Mouse (Mus musculus): Measurements from ENCODE around the gene 1110008P14Rik. TPM values are rescaled to one million over a fixed set of nuclear protein-coding genes. Genes with fewer than 3 reads are reported as not detected.
"Not testable (repeated sequence)": the region's sequence is repeated elsewhere in the genome, so short reads cannot be mapped to it uniquely, and the experiment has no call there.

Gene 1110008P14Rik
- polyA plus RNA-seq, 1 experiment from 2014 or later, result 39.2 TPM

DNA sequence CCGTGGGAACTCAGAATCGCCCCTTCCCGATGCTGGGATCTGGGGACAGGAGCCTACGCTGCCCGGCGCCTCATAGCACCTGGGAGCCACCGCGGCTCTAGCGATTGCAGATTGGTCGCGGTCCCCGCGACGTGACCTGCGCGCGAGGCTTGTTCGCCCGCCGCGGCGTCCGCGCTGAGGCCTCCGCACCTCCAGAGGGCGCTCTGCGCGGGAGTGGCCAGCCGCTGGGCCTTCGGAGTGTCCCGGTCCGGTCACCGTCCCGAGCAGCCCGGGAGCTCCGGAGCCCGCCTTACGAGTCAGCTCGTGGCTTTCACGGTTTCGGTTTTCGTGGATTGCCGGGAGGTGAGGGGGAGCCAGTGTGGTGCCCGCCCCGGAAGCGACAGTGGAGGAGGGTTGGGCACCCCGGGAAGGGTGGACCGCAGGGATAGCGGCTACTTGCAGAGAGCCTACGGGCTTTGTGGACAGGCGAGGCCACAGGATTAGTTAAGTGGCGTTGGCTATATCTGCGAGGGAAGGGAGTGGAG, 18.9 kb downstream of the 1110008P14Rik start:
- WGBS (ENCODE audit: insufficient replicate concordance), result under 1% methylated on average over 53 of the region's 53 CpGs
- peak overlapping the region; percentile 93 for H3K4me2 ChIP-seq
- peak overlapping the region; percentile 84 for H3K4me3 ChIP-seq (replicated peaks)
- no peaks in the 10 kb centered on the region for H3K9me3 ChIP-seq (replicated peaks)
- H3K9ac ChIP-seq, result peak overlapping the region; percentile 89
- H3K36me3 ChIP-seq, result peaks cover 24% of the 10 kb centered on the region
- peaks cover 38% of the 10 kb centered on the region for H3K4me1 ChIP-seq (replicated peaks)
- H3K27ac ChIP-seq, result peak overlapping the region; percentile 94
- peaks cover 7% of the 10 kb centered on the region; the same call in 1 of the 2 replicates for H3K27me3 ChIP-seq
- DNase-seq, result peak; percentile 88
- peak; percentile 83 for ATAC-seq (ENCODE audit: low read depth)

GRCm38 (mm10) chr2:32362274-32362673, 19.5 kb downstream of the 1110008P14Rik start:
- H3K27me3 ChIP-seq; H3K9me3 ChIP-seq (replicated peaks); ATAC-seq (ENCODE audit: low read depth); DNase-seq: not testable (repeated sequence)
- H3K4me1 ChIP-seq (replicated peaks), result peaks cover 38% of the 10 kb centered on the region
- H3K4me3 ChIP-seq (replicated peaks), result peak overlapping the region; percentile 84
- H3K9ac ChIP-seq, result peak overlapping the region; percentile 89
- peak overlapping the region; percentile 94 for H3K27ac ChIP-seq
- WGBS (ENCODE audit: insufficient replicate concordance), result 29% methylated on average over 5 of the region's 5 CpGs
- peak overlapping the region; percentile 93 for H3K4me2 ChIP-seq
- peaks cover 19% of the 10 kb centered on the region for H3K36me3 ChIP-seq

DNA sequence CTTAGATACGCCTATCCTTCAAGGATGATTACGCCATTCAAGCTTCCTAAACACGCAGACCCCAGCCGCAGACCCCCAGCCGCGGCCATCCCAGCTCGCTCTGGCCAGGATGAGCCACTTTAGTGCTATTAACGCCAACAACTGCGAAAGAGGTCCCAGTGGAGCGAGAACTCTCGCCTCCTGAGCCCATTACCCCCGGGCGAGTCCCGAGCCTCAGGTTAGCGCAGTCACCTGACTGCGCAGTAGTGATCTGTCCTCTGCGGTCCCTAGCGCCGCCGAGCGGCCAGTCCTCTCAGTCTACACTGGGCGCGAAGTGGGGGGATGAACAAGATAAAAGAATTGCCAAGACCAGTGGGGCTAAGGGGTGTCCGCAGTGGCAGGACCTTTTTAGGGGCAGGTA, 20.3 kb downstream of the 1110008P14Rik start:
- H3K4me1 ChIP-seq (replicated peaks), result peaks cover 38% of the 10 kb centered on the region
- H3K4me3 ChIP-seq (replicated peaks), result peak overlapping the region; percentile 84
- H3K27ac ChIP-seq, result peak overlapping the region; percentile 80
- H3K9ac ChIP-seq, result peak overlapping the region; percentile 75
- peaks cover 12% of the 10 kb centered on the region for H3K36me3 ChIP-seq
- H3K27me3 ChIP-seq, result peaks cover 7% of the 10 kb centered on the region; the same call in 1 of the 2 replicates
- H3K9me3 ChIP-seq (replicated peaks), result no peaks in the 10 kb centered on the region
- DNase-seq (peak; percentile 79), ATAC-seq (ENCODE audit: low read depth) (peak; percentile 77)
- WGBS (ENCODE audit: insufficient replicate concordance), result 2% methylated on average over 24 of the region's 24 CpGs
- H3K4me2 ChIP-seq, result peak overlapping the region; percentile 93

DNA sequence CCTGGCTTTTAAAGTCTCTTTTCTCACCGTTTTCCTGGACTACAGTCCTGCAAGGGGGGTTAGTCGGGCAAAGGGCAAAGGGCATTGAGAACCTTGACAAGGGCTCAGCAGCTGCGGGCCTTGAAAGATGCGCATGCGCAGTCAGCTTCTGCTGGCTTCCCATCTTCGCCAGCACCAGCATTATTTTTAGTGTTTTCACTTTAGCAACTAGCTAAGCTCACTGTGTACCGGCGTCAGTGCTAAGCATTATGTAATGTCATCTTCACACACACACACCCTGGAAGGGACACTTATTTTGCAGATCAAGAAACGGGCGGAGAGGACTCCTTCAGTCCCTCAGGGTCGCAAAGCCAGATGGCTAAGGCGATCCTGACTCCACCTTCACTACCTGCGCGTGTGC, 21.0 kb downstream of the 1110008P14Rik start:
- Histone ChIP-seq H3K36me3 (peaks cover 5% of the 10 kb centered on the region), H3K9ac (peak overlapping the region; percentile 75), H3K4me1 (replicated peaks) (peaks cover 38% of the 10 kb centered on the region), H3K9me3 (replicated peaks) (no peaks in the 10 kb centered on the region), H3K4me2 (peak overlapping the region; percentile 93), H3K27me3 (peaks cover 10% of the 10 kb centered on the region; the same call in 1 of the 2 replicates), H3K4me3 (replicated peaks) (peak overlapping the region; percentile 84), H3K27ac (peak overlapping the region; percentile 80)
- 8% methylated on average over 14 of the region's 14 CpGs for WGBS (ENCODE audit: insufficient replicate concordance)
- ATAC-seq (ENCODE audit: low read depth) (no peak), DNase-seq (peak; percentile 68)

DNA sequence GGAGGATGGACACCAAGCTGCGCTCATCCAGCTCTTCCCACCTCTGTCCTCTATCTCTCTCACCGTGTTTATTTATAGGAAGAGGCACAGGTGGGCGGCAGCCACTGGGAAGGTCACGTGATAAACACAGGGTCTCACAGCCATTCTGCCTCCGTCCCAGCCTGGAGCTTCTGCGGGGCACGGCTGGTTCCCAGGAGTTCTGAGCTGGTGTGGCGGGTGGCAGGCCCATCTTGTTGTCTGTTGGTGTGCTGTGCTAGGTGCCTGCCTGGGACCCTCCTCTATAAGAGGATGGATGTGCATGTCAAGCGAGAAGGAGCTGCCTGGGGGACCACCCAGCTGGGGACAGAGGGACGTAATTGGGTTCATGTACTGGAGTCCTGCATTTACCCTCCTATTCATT, 23.4 kb downstream of the 1110008P14Rik start:
- Histone ChIP-seq H3K4me3 (replicated peaks) (no peak overlapping the region), H3K4me1 (replicated peaks) (peaks cover 35% of the 10 kb centered on the region), H3K27me3 (peaks cover 10% of the 10 kb centered on the region; the same call in 1 of the 2 replicates), H3K27ac (no peak overlapping the region), H3K9me3 (replicated peaks) (no peaks in the 10 kb centered on the region), H3K36me3 (no peaks in the 10 kb centered on the region), H3K9ac (no peak overlapping the region), H3K4me2 (no peak overlapping the region)
- WGBS (ENCODE audit: insufficient replicate concordance), result 64% methylated on average over 10 of the region's 10 CpGs
- no peak for DNase-seq
- ATAC-seq (ENCODE audit: low read depth), result no peak

DNA sequence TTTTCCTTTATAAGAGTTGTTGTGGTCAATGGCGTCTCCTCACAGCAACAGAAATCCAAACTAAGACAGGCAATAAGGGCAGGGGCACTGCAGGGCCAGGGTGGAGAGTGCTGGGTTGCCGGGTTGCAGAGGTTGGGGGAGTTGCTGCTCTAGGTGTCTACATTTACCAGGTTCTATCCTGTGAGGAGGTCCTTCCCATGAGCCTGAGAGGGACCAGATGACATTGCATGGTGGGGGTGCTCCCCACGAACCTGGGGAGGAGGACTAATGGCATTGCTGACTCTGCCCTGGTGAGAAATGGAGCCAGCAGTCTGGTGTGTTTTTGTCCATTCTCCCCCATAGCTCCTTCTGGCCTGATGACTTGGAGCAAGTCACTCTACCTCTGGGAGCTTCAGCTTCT, 24.0 kb downstream of the 1110008P14Rik start:
- Histone ChIP-seq H3K9me3 (replicated peaks) (no peaks in the 10 kb centered on the region), H3K4me3 (replicated peaks) (no peak overlapping the region), H3K27ac (no peak overlapping the region), H3K4me1 (replicated peaks) (peaks cover 37% of the 10 kb centered on the region), H3K4me2 (no peak overlapping the region), H3K36me3 (no peaks in the 10 kb centered on the region), H3K9ac (no peak overlapping the region), H3K27me3 (peaks cover 15% of the 10 kb centered on the region)
- ATAC-seq (ENCODE audit: low read depth), result no peak
- WGBS (ENCODE audit: insufficient replicate concordance), result 55% methylated on average over 3 of the region's 3 CpGs
- no peak for DNase-seq

DNA sequence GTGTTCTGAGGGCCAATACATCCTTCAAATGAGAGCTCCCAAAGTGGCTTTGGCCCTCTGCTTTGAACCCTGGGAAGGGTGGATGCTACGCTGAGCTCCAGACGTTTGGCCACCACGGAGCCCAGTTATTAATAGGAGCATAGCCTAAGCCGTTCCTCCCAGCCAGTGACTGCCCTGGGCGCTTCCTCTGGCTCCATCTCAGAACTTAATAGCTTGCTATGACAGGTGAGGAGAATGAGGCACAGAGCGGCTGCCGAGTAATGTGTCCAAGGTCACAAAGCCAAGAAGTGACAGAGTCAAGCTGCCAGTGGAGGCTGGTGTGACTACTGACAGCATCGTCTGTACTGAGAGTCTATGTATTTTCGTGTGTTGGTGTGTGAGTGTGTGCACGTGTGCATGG, 25.5 kb downstream of the 1110008P14Rik start:
- H3K4me2 ChIP-seq, result no peak overlapping the region
- H3K27me3 ChIP-seq, result peaks cover 30% of the 10 kb centered on the region
- WGBS (ENCODE audit: insufficient replicate concordance), result 67% methylated on average over 10 of the region's 10 CpGs
- no peak overlapping the region for H3K27ac ChIP-seq
- no peak for ATAC-seq (ENCODE audit: low read depth)
- no peak overlapping the region for H3K4me3 ChIP-seq (replicated peaks)
- H3K36me3 ChIP-seq, result no peaks in the 10 kb centered on the region
- H3K9ac ChIP-seq, result no peak overlapping the region
- no peaks in the 10 kb centered on the region for H3K9me3 ChIP-seq (replicated peaks)
- H3K4me1 ChIP-seq (replicated peaks), result peaks cover 34% of the 10 kb centered on the region
- no peak for DNase-seq

GRCm38 (mm10) chr2:32354336-32354895, 27.3 kb downstream of the 1110008P14Rik start:
- H3K9ac ChIP-seq, result no peak overlapping the region
- H3K4me3 ChIP-seq (replicated peaks), result no peak overlapping the region
- H3K27me3 ChIP-seq, result peaks cover 48% of the 10 kb centered on the region
- H3K9me3 ChIP-seq (replicated peaks), result no peaks in the 10 kb centered on the region
- peaks cover 26% of the 10 kb centered on the region for H3K4me1 ChIP-seq (replicated peaks)
- no peak for ATAC-seq (ENCODE audit: low read depth)
- no peaks in the 10 kb centered on the region for H3K36me3 ChIP-seq
- peak overlapping the region; percentile 19 for H3K27ac ChIP-seq
- WGBS (ENCODE audit: insufficient replicate concordance), result 71% methylated on average over 3 of the region's 3 CpGs
- H3K4me2 ChIP-seq, result no peak overlapping the region
- DNase-seq, result no peak

DNA sequence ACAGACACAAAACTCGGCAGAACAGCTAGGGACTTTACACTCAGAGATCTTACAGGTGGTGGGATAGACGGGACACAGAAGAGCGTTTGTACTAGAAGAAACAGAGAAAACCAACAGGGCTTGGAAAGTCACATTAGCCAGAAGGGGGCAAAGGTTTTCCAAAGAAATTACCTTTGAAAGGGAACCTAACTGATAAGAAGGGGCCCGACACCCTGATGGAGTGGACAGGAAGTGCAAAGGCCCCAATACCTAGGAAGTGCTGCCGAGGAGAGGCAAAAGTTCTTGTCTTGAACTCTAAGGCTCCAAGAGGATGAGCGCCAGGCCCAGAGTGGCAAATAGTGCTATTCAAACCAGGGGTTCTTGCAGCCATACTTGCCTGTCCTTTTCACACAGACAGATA, 27.9 kb downstream of the 1110008P14Rik start:
- no peak for ATAC-seq (ENCODE audit: low read depth)
- Histone ChIP-seq H3K9me3 (replicated peaks) (no peaks in the 10 kb centered on the region), H3K9ac (no peak overlapping the region; the same call in 1 of the 2 replicates), H3K27me3 (peaks cover 53% of the 10 kb centered on the region), H3K4me2 (peak overlapping the region; percentile 82), H3K27ac (peak overlapping the region; percentile 19; the same call in 1 of the 2 replicates), H3K4me1 (replicated peaks) (peaks cover 26% of the 10 kb centered on the region), H3K4me3 (replicated peaks) (no peak overlapping the region), H3K36me3 (no peaks in the 10 kb centered on the region)
- no peak for DNase-seq
- WGBS (ENCODE audit: insufficient replicate concordance), result 41% methylated on average over 6 of the region's 6 CpGs

- Histone ChIP-seq H3K36me3 (no peaks in the 10 kb centered on the region), H3K4me3 (replicated peaks) (peak within 1 kb of the TSS; percentile 61), H3K9me3 (replicated peaks) (no peaks in the 10 kb centered on the region), H3K27me3 (peaks cover 54% of the 10 kb centered on the region), H3K9ac (peak within 1 kb of the TSS; percentile 62), H3K4me1 (replicated peaks) (peaks cover 26% of the 10 kb centered on the region), H3K4me2 (peak within 1 kb of the TSS; percentile 82), H3K27ac (peak within 1 kb of the TSS; percentile 19)
- ATAC-seq (ENCODE audit: low read depth), result peak; percentile 65
- DNase-seq, result peak; percentile 78
- under 1% methylated on average over 63 of the region's 63 CpGs for WGBS (ENCODE audit: insufficient replicate concordance)
Observed at GRCm38 (mm10) chr2:32353007-32353542, 28.7 kb downstream of the 1110008P14Rik start, which contains the start of gene Dnm1. Dnm1 (minus strand) TSS chr2:32353338.

GRCm38 (mm10) chr2:32352151-32353006, 29.4 kb downstream of the 1110008P14Rik start, which contains the start of gene Ciz1:
Ciz1 (plus strand) TSS chr2:32352327.
- Histone ChIP-seq H3K4me3 (replicated peaks) (peak within 1 kb of the TSS; percentile 61), H3K9ac (peak within 1 kb of the TSS; percentile 62), H3K36me3 (no peaks in the 10 kb centered on the region), H3K4me2 (peak within 1 kb of the TSS; percentile 82), H3K27ac (no peak within 1 kb of the TSS), H3K9me3 (replicated peaks) (no peaks in the 10 kb centered on the region), H3K4me1 (replicated peaks) (peaks cover 26% of the 10 kb centered on the region), H3K27me3 (peaks cover 60% of the 10 kb centered on the region)
- WGBS (ENCODE audit: insufficient replicate concordance), result 3% methylated on average over 36 of the region's 52 CpGs
- DNase-seq, result no peak
- ATAC-seq (ENCODE audit: low read depth), result peak; percentile 4; the same call in 1 of the 2 replicates
